Mouse (Mus musculus): ENCODE measurements around the gene Klhl33. TPM values are rescaled to one million over a fixed set of nuclear protein-coding genes. Genes with fewer than 3 reads are reported as not detected.
"Not testable (repeated sequence)": the region's sequence is repeated elsewhere in the genome, so short reads cannot be mapped to it uniquely, and the experiment has no call there.

Gene Klhl33
- not detected in 2 replicates for total RNA-seq (2017)

DNA sequence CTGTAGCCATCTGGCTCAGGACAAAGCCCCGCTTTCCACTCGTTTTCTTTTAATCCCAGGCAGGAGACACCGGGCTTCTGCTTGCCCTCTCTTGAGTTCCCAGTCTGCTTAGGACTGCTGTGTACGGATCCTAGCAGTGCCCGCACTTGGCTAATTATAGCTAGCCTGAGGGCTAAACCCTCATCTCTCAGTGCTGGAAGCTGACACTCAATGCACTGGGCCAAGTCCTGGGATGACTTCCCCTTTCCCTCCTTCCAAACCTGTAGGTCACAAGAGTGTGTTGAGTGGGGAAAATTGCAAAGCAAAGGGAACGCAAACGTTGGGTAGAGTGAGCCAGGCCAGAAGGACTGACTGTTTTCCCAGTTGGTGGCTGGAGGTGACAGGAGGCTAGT is at the start of gene Klhl33:
TSS of gene Klhl33 (minus strand) at position 134 of the 392 bp plus-strand sequence.
- no peak for ATAC-seq (ENCODE audit: extremely low read depth, insufficient number of reproducible peaks, low FRiP score, poor library complexity, severe bottlenecking)

DNA sequence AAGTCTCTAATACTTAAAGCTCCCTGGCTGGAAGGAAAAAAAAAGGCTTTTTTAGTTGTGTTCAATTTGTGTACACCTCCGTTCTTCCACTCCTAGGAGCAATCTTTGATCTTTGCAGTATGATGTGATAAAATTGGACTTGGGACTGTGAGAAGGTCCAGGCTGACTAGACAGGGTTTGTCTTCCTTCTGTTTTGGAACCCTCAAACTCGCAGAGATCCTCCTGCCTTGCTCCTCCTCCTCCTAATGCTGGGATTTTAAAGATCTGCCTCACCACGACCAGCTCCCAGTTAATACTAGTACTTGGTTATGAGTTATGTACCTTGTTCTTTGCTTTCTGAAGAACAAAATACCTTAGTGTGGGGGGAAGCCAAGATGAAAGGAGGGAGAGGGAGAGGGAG is 48.2 kb upstream of the Klhl33 start:
- not testable (repeated sequence) for ATAC-seq (ENCODE audit: extremely low read depth, insufficient number of reproducible peaks, low FRiP score, poor library complexity, severe bottlenecking)

DNA sequence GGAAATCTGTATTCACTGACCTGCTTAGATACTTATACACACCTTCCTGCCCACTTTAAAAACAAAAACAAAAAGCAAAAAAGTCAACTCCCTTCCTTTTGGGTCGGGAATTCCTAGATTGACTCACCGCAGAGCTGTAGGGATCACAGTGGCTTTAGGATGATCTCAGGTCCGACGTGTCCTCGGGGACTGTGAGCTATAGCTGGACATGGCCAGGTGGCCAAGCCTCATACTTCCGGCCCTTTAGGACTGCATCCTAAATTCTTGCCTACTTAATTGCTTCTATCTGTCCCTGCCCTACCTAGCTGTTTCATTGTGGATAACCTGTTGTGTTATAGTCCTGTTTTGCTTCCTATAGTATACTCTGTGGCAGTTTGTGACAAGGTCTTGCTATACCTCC is 47.8 kb upstream of the Klhl33 start:
- ATAC-seq (ENCODE audit: extremely low read depth, insufficient number of reproducible peaks, low FRiP score, poor library complexity, severe bottlenecking): not testable (repeated sequence)

DNA sequence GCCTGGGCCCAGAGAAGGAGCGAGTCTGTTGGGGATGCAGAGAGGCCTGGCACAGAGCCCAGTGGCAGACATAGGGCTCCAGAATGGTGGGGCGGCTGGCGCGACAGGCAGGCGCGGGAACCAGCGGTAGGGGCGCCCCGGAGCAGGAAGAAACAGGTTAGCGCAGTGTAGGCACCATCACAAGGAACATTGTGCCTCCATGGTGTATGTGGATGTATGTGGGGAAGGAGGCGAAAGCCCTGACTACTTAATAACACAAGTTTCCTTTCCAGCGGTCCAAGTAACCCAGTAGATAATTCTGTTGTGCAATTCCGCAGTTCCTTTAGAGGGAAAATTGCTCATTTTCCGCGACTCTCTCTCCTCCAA is 47.3 kb upstream of the Klhl33 start:
- peak; percentile 74 for ATAC-seq (ENCODE audit: extremely low read depth, insufficient number of reproducible peaks, low FRiP score, poor library complexity, severe bottlenecking)

DNA sequence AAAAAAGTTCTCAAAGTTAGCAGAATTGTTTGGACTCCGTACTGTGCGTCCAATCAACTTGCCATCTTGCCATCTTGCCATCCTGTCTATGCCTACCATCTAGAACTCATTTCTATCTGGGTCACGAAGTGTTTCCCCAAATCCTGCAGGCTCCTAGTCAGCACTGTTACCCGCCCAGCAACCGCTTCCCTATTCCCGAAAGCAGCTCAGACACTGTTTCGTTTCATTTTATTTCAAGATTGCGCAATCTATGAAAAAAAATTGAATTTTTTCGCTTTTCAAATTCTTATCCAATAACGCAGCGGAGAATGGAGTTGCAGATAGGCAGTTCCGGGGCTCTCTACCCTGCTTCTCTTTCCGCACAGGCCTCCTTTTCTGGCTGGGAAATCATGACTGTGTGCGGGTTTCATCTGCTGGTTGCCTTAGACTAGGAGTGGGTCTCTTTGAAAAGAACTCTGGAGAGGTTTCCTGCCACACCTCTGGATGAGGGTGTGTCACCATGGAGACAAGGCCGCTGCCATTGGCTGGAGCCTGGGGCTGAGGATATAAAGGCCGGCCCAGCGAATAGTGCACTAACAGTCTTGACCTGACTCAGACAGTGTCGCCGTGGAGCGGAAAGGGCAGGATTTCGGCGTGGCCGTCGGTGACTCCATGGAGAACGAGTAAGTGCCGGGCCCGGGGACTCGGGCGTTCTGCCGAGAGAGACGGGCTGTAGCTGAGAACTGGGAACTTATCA is 46.8 kb upstream of the Klhl33 start, which contains the start of gene Gm49342:
TSS of gene Gm49342 (plus strand) at position 586 of the 736 bp plus-strand sequence.
- peak; percentile 97 for ATAC-seq (ENCODE audit: extremely low read depth, insufficient number of reproducible peaks, low FRiP score, poor library complexity, severe bottlenecking)

DNA sequence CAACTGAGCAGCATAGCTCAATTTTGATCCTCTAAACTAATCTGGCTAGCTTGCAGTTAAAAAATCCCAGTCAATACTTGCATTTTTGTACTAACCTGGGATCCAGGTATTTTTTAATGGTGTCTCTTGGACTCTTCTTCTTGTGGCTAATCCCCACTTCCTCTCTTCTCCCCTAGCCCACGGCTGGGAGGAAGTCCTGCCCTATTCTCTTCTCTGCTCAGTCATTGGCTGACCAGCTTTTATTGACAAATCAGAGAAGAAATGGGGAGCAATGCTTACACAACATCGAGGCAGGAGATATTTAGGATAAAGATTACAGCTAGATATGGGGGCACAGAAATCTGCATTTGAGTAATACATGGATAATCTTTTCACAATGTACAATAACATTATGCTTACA is 41.6 kb upstream of the Klhl33 start:
- ATAC-seq (ENCODE audit: extremely low read depth, insufficient number of reproducible peaks, low FRiP score, poor library complexity, severe bottlenecking): peak; percentile 76; the same call in 1 of the 2 replicates

DNA sequence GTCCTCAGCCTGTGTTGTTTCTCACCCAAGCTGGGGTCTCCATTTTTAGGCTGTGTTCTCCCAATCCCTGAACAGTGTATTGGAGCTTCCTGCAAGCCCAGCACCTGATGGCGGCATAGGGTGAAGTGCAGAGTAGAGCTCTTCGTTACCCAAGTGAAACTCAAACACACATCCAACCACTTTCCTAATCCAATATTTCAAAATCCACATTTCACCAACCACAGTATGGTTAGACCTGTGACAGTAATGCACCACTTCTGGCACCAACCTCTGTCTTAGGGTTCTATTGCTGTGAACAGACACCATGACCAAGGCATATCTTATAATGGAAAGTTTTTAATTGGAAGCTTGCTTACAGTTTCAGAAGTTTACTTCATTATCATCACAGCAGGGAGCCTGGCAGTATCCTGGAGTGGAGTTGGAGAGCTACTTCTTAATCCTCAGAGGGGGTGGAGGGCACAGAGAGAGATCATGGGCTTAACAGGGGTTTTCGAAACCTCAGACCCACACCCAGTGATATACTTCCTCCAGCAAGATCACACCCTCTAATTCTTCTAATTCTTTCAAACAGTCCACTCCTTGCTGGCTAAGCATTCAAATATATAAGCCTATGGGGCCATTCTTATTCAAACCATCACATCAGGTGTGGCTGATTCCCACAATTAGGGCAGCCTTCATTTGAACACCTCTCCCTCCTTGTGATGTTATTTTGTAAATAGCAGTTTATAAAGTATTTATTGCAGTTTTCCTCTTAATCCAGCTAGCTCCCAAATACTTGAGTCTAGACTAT is 41.0 kb upstream of the Klhl33 start:
- no peak for ATAC-seq (ENCODE audit: extremely low read depth, insufficient number of reproducible peaks, low FRiP score, poor library complexity, severe bottlenecking)

DNA sequence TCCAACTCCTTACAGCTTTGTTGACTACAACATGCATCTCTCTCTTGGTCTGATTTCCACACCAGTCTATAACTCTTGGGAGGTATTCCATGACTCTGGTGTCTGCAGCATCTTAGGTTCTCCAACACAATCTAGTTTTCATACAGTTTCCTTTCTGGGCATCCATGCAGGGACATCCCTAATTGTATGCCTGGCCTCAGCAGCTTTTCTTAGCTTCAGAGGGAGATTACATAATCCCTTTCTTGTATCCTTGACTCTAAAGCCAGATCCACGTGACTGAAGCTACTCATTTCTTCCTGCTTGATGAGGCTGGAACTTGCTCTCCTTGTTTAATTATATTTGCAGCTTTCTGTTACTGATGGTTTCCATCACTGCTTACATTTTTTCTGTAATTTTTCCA is 39.3 kb upstream of the Klhl33 start:
- no peak for ATAC-seq (ENCODE audit: extremely low read depth, insufficient number of reproducible peaks, low FRiP score, poor library complexity, severe bottlenecking)

DNA sequence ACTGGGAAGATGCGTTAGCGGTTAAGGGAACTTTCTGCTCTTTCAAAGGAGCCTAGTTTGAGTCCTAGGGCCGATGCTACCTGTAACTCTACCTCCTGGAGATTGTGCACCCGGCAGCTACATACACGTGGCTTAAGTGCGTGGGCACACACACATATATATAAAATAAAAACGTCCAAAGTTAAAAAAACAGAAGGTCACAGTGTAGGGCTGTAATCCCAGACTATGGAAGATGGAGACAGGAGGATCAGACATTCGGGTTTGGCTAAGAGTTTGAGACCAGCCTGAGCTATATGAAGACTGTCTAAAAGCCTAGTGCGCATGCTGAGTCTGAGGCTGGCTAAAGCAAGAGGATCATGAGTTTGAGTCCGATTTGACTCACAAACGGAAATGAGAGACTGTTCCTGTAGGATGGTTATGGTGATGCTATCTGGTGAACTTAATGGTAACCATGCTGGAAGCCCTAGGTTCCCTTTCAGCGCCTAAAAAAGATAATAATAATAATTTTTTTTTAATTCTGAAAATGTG is 34.2 kb upstream of the Klhl33 start:
- ATAC-seq (ENCODE audit: extremely low read depth, insufficient number of reproducible peaks, low FRiP score, poor library complexity, severe bottlenecking): no peak

DNA sequence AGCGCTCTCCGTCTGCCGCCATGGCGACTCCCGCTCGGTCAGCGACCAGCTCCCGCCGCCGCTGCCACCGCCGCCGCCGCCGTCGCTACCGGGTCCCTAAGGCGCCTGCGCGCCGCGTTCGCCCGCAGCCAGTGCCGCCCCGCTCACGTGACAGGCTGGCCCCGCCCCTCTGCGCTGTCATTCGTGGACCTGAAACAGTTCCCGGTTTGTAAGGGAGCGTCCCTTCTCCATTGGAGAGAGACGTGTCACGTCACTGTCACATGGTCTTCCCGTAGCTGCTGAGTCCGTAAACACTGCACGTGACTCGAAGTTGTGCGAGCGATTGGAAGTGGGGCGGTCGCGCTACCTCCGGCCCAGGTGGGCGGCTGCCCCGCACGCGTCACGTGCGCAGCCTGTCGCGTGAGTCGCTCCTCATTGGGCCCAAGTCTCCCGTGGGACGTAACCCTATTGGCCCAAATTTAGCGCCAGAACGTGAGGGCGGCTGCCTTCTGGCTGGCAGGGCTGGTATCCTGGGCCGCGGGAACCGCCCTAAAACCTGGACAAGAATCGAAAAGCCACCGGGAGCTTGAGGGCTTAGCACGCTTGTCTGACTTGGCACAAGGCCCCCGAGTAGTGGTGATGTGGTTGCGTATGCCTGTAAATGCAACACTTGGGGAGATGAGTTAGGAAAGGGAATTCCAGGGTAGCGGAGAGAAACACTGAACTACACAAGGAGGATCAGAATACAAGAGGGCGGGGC is 33.6 kb upstream of the Klhl33 start, which contains the start of the genes Pip4p1 and Pnp:
TSS of gene Pip4p1 (minus strand) at position 103 of the 739 bp plus-strand sequence.
TSS of gene Pnp (plus strand) at position 329 of the 739 bp plus-strand sequence.
- peak; percentile 94 for ATAC-seq (ENCODE audit: extremely low read depth, insufficient number of reproducible peaks, low FRiP score, poor library complexity, severe bottlenecking)

DNA sequence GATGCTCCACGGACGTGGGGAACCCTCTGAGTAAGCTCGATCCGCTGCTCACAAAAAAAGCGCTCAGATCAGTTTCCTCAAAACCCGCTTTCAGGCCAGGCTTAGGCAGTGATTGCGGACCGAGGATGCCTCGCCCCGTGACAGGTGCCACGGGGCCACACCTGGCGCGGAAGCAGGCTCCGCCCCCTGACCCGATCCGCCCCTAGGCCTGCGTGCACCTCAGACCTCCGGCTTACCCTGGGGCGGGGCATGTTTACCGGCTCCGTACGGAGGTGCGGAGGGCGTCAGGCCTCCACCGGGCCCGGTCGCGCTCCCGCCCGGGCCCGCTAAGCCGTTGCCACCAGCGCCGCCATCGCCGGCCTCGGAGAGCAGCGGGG is 33.1 kb upstream of the Klhl33 start:
- peak; percentile 33 for ATAC-seq (ENCODE audit: extremely low read depth, insufficient number of reproducible peaks, low FRiP score, poor library complexity, severe bottlenecking)

DNA sequence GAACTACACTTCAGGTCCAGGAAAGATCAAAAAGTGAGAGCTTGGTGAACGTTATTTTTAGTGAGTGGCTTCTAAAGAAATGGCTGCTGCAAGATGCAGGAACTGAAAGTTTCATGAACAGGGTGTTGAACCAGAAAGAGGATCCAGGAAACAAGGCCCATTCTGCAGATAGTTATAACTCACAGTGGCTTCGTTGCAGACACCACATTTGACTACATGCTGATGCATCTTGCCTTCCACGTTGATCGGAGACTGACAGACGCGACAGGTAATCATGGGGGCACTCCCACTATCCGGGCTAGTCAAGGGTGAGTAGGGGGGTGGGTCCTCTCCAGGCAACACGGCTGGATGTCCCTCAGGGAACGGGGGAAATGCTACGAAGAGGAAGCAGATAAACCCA is 32.6 kb upstream of the Klhl33 start:
- ATAC-seq (ENCODE audit: extremely low read depth, insufficient number of reproducible peaks, low FRiP score, poor library complexity, severe bottlenecking): no peak

DNA sequence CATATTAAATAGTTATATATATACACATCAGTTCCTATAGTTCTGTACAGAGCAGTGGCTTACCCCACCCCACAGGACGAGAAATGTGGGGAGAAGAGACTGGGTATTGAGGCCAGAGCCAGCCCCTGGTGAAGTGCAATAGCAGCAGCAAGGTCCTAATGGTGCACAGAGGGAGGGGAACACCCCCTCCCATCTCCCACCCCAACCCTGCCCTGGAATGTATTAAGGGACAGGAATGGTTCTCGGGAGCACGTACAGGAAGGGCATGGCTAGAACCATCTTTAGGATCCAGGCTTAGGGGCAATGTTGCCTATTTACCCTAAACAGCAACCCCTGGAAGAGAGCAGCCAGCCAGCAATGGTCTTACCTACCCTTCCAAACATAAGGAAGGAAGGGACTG is 30.1 kb upstream of the Klhl33 start:
- ATAC-seq (ENCODE audit: extremely low read depth, insufficient number of reproducible peaks, low FRiP score, poor library complexity, severe bottlenecking): no peak

DNA sequence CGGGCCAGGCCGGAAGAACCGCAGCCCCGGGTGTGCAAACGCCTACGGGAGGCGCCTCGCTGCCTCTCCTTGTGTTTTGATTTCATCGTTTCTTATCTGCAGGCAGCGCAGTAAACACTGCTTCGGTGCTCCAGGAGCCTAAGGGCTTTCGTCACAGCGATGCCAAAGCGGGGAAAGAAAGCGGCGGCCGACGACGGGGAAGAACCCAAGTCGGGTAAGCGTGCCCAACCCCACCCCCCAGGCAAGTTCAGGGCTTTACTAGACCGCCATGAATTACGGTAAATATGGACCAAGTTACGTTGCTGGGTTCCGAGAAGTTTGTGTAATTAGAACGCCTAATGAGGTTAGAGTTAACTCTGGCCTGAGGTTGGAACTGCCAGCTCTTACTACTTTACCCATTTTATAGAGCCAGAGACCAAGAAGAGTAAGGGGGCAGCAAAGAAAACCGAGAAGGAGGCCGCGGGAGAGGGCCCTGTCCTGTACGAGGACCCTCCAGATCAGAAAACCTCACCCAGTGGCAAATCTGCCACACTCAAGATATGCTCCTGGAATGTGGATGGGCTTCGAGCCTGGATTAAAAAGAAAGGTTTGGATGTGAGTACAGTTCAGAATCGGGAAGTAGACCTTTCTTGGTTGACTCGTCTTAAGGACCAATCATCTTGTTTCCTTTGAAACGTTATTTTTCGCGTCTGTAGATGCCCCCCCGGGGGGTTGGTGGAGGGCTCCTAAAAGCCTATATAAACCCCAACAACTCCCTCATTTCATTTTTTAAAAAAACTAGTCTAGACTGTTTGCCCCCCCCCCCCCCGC is 28.0 kb upstream of the Klhl33 start:
- ATAC-seq (ENCODE audit: extremely low read depth, insufficient number of reproducible peaks, low FRiP score, poor library complexity, severe bottlenecking): no peak

DNA sequence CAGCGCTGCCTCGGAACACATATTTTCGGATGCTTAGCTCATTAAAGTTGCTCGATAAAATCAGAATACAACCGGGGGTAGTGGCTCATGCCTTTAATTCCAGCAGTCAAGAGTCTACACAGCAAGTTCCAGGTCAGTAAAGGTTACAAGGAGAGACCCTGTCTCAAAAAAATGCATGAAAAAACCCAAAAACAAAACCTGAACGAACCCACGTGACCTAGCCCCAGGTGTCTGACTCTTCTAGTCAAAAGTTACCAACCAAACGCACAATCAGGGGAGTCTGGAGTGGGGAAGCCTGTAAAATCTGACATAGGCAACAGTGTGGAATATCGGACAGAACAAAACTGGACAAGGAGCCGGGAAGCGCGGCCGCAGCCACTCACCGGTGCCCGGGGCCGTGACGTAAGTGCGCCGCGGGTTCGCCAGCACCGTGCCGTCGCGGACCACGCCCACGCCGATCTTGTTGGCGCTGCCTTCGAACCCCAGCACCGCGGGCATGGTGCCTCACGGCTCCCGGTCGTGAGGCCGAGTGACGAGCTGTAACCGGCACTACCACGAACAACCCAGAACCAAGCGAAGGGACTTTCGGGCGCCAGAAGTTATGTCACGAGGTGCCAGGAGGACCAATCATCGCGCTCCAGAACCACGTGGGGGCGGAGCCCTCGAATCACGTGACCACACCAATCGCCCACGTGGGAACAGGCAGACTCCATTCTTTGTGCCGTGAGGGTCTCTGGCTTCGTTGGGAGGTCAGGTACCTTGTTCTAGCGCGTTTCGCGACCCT is 27.2 kb upstream of the Klhl33 start, which contains the start of the genes Osgep and Apex1:
TSS of gene Osgep (minus strand) at position 613 of the 784 bp plus-strand sequence.
TSS of gene Apex1 (plus strand) at position 688 of the 784 bp plus-strand sequence.
- peak; percentile 93 for ATAC-seq (ENCODE audit: extremely low read depth, insufficient number of reproducible peaks, low FRiP score, poor library complexity, severe bottlenecking)

DNA sequence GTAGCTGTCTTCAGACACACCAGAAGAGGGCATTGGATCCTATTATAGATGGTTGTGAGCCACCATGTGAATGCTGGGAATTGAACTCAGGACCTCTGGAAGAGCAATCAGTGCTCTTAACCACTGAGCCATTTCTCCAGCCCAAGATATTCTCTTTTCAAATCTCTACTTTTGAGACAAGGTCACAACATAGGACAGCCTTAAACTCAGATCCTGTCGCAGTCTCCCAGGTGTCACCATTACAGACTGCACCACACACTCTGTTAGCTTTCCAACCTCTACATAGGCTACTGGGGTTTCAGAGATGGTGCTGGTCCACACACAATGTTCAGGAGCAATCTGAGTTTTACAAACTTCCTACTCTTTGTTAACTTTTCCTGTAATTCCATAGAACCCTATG is 26.1 kb upstream of the Klhl33 start:
- ATAC-seq (ENCODE audit: extremely low read depth, insufficient number of reproducible peaks, low FRiP score, poor library complexity, severe bottlenecking): not testable (repeated sequence)

DNA sequence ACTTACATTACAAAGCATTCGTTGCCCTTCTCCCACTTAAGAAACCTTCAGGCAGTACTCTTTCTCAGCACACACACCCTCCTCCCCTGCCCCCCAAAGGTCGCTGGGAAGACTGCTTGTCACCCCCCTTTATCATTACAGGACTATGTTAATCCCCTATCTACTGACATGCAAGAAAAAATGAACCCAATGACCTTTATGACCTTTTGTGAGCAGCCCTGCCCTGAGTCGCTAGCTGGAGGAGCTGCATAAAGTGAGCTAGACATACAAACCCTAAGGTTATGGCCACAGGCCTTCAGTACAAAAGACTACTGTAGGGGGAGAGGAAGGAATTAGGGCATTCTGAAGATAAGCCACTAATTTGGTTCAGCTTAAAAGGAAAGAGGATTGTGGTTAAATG is 14.0 kb upstream of the Klhl33 start:
- no peak for ATAC-seq (ENCODE audit: extremely low read depth, insufficient number of reproducible peaks, low FRiP score, poor library complexity, severe bottlenecking)

DNA sequence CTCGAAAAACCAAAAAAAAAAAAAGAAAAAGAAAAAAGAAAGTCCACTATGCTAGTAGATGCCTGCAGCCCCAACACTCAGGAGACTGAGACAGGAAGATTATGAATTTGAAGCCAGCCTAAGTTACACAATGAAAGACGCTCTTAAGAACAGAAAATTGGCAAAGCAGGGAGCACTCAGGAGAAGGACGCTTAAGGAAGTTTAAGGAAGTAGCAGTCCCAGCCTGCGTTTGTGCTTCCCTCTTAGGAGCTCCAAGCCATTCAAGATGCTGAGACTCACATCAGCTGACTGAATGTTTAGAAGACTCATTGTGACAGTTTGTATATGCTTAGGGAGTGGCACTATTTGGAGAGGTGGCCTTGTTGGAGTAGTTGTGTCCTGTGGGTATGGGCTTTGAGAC is 10.8 kb upstream of the Klhl33 start:
- ATAC-seq (ENCODE audit: extremely low read depth, insufficient number of reproducible peaks, low FRiP score, poor library complexity, severe bottlenecking): no peak

Data from neutrophil, adult 5-6 weeks (primary cell).